Comparison of ENCODE assay signal across 19 mouse cellular contexts in the genomic region with DNA sequence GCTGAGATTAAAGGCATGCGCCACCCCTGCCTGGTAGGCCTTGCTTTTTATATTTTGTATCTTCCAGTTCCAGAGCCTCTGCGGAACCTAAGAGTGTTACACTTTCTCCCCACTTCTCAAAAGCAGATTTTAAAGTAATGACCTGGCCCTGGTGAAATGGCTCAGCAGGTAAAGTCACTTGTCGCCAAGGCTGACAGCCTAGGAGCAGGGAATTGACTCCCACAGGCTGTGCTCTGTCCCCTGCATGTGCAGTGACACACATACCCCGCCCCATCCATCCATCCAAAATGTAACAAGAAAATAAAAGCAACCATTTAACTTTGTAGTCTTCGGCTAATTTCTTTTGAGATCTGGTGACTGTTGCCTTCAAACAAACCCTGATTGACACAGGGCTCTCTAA. TPM values are rescaled to one million over a fixed set of nuclear protein-coding genes. Genes with fewer than 3 reads are reported as not detected.
"Had no signal": no experiment of that assay in that cellular context is flagged by ENCODE, and none has a peak within 500 bp of the region (broad histone marks: within the 10 kb centered on the region; RNA-seq: fewer than 3 reads in every experiment).

No protein-coding gene starts in this region.

- H3K4me3 ChIP-seq: midbrain, embryonic 10.5 days; midbrain, embryonic 12.5 days; myocyte; neural tube, embryonic 13.5 days; neural tube, embryonic 15.5 days had no signal

- H3K27me3 ChIP-seq: midbrain, embryonic 12.5 days; neural tube, embryonic 13.5 days; neural tube, embryonic 15.5 days had no signal

- H3K27ac ChIP-seq: midbrain, embryonic 10.5 days; midbrain, embryonic 12.5 days; neural tube, embryonic 13.5 days; neural tube, embryonic 15.5 days had no signal

- H3K4me2 ChIP-seq: lung, embryonic 14.5 days; midbrain, embryonic 12.5 days; neural tube, embryonic 13.5 days; neural tube, embryonic 15.5 days had no signal

- H3K4me1 ChIP-seq: neural tube, embryonic 13.5 days; neural tube, embryonic 15.5 days had no signal

- DNase-seq: lung, adult 18-20 months; lung, embryonic 14.5 days; lung, postnatal 10 days; lung, postnatal 4 days; midbrain, embryonic 14.5 days; right cerebral cortex, postnatal 14 days; right cerebral cortex, postnatal 4 days; spleen, adult 18-20 months; thymus, adult 18-20 months; thymus, postnatal 14 days; thymus, postnatal 36 days had no signal

- ATAC-seq: midbrain, embryonic 16.5 days had no signal

- H3K9ac ChIP-seq: lung, embryonic 14.5 days; midbrain, embryonic 12.5 days; neural tube, embryonic 13.5 days; neural tube, embryonic 15.5 days had no signal

- H3K9me3 ChIP-seq: midbrain, embryonic 10.5 days; midbrain, embryonic 12.5 days; neural tube, embryonic 13.5 days; neural tube, embryonic 15.5 days had no signal

RNA-seq across cellular contexts. Expression of a gene that starts 30.6 kb away (rescaled TPM):
- total RNA-seq: megakaryocyte, adult 5-6 weeks; megakaryocyte-erythroid progenitor cell, adult 5-6 weeks had no signal
- polyA plus RNA-seq: lung, embryonic 14.5 days had no signal
